In genomic region chr17:72012775-72013174, GRCm38 (mm10) we compare ENCODE assay signal across 27 mouse cellular contexts.
"Had no signal": no experiment of that assay in that cellular context is flagged by ENCODE, and none has a peak within 500 bp of the region (broad histone marks: within the 10 kb centered on the region; RNA-seq: fewer than 3 reads in every experiment).

No protein-coding gene starts in this region.

- H3K4me2 ChIP-seq: heart, embryonic 11.5 days; heart, embryonic 13.5 days; heart, embryonic 15.5 days; hindbrain, embryonic 13.5 days; hindbrain, embryonic 15.5 days; limb, embryonic 13.5 days; limb, embryonic 15.5 days; liver, embryonic 11.5 days; liver, embryonic 13.5 days; liver, embryonic 15.5 days had no signal

- DNase-seq: gastrocnemius, adult 2 months; gastrocnemius, postnatal 14 days; gastrocnemius, postnatal 36 days; heart, adult 18-20 months; heart, postnatal 14 days; heart, postnatal 36 days; kidney, adult 11 months; kidney, adult 2 months; kidney, postnatal 14 days; kidney, postnatal 36 days; layer of hippocampus, adult 9-11 months; layer of hippocampus, postnatal 36 days; left cerebral cortex, postnatal 4 days; liver, embryonic 13.5 days; liver, postnatal 0 days had no signal

- H3K27me3 ChIP-seq: heart, embryonic 13.5 days; heart, embryonic 15.5 days; hindbrain, embryonic 13.5 days; hindbrain, embryonic 15.5 days; limb, embryonic 13.5 days; limb, embryonic 15.5 days; liver, embryonic 13.5 days; liver, embryonic 15.5 days had no signal

- H3K4me3 ChIP-seq: gastrocnemius, adult 2 months; heart, embryonic 13.5 days; heart, embryonic 15.5 days; hindbrain, embryonic 13.5 days; hindbrain, embryonic 15.5 days; limb, embryonic 13.5 days; limb, embryonic 15.5 days; liver, embryonic 13.5 days; liver, embryonic 15.5 days had no signal

- H3K36me3 ChIP-seq: heart, embryonic 13.5 days; heart, embryonic 15.5 days; hindbrain, embryonic 13.5 days; hindbrain, embryonic 15.5 days; limb, embryonic 13.5 days; limb, embryonic 15.5 days; liver, embryonic 13.5 days; liver, embryonic 15.5 days had no signal

- H3K9ac ChIP-seq: heart, embryonic 13.5 days; heart, embryonic 15.5 days; hindbrain, embryonic 13.5 days; hindbrain, embryonic 15.5 days; limb, embryonic 13.5 days; limb, embryonic 15.5 days; liver, embryonic 13.5 days; liver, embryonic 15.5 days; liver, postnatal 0 days had no signal

- H3K27ac ChIP-seq: gastrocnemius, adult 2 months; heart, embryonic 13.5 days; heart, embryonic 15.5 days; hindbrain, embryonic 13.5 days; hindbrain, embryonic 15.5 days; hindbrain, postnatal 0 days; kidney, postnatal 0 days; limb, embryonic 13.5 days; limb, embryonic 15.5 days; liver, embryonic 13.5 days; liver, embryonic 15.5 days had no signal

- ATAC-seq: hindbrain, postnatal 0 days; intestine, embryonic 16.5 days; liver, postnatal 0 days had no signal

- H3K4me1 ChIP-seq: heart, embryonic 13.5 days; heart, embryonic 15.5 days; hindbrain, embryonic 13.5 days; limb, embryonic 13.5 days; limb, embryonic 15.5 days; liver, embryonic 13.5 days; liver, embryonic 15.5 days had no signal

- H3K9me3 ChIP-seq: heart, embryonic 13.5 days; heart, embryonic 15.5 days; hindbrain, embryonic 13.5 days; hindbrain, embryonic 15.5 days; limb, embryonic 13.5 days; limb, embryonic 15.5 days; liver, embryonic 13.5 days; liver, embryonic 15.5 days had no signal
